Mouse (Mus musculus): ENCODE data around the gene Kdelc2. TPM values are rescaled to one million over a fixed set of nuclear protein-coding genes. Genes with fewer than 3 reads are reported as not detected.
A peak's percentile ranks its signal among the peaks of the same experiment; 100 is the strongest.

The Kdelc2 gene
- total and polyA plus RNA-seq, 2 experiments from 2014 or later: 5.9 to 7.0 TPM

DNA sequence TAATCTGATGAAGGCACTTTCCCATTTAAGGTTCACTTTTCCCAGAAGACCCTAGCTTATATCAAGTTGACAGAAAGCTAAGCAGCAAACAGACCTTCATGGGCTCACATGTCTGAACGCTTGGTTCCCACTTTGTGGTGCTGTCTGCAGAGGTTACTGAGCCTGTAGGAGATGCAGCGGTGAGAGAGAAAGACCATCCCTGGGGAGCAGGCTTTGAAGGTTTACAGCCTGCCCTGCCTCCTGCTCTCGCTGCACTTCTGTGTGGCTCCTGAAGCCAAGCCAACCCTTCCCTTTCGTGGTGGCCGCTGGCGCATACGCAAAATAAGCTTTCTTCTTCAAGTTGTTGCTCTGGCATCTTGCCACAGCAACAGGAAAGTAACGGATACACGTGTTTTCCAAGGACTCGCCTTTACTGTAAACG, 18.5 kb downstream of the Kdelc2 start, which contains the start of gene 4930550C14Rik:
4930550C14Rik (plus strand) TSS at position 35 of the 421 bp plus-strand sequence.
- H3K9me3 ChIP-seq (ENCODE audit: low read length): no peaks in the 10 kb centered on the region
- ATAC-seq (ENCODE audit: low FRiP score) (no peak), DNase-seq (ENCODE audit: low spot score) (peak; percentile 67)
- no peak within 1 kb of the TSS for H3K27ac ChIP-seq (ENCODE audit: low read depth, low read length)
- H3K27me3 ChIP-seq (ENCODE audit: insufficient read depth, low read length): no peaks in the 10 kb centered on the region
- no peaks in the 10 kb centered on the region for H3K4me1 ChIP-seq (ENCODE audit: insufficient read depth, low read length)
- H3K36me3 ChIP-seq (ENCODE audit: insufficient read depth, low read length): no peaks in the 10 kb centered on the region
- no peak within 1 kb of the TSS for H3K4me3 ChIP-seq (ENCODE audit: low read depth, low read length)
- H3K9ac ChIP-seq (replicated peaks; ENCODE audit: low read length, poor library complexity, severe bottlenecking): no peak within 1 kb of the TSS
- H3K4me2 ChIP-seq (ENCODE audit: low read depth, low read length, poor library complexity, severe bottlenecking): peak within 1 kb of the TSS; percentile 21; the same call in 1 of the 2 replicates
- 22% methylated on average over 11 of the region's 11 CpGs for WGBS
- TF ChIP-seq CTCF (IDR thresholded peaks at IDR 0.05): no peak

GRCm38 (mm10) chr9:53402991-53403390, 19.2 kb downstream of the Kdelc2 start:
- H3K27me3 ChIP-seq (ENCODE audit: insufficient read depth, low read length): no peaks in the 10 kb centered on the region
- no peak overlapping the region for H3K4me2 ChIP-seq (ENCODE audit: low read depth, low read length, poor library complexity, severe bottlenecking)
- no peaks in the 10 kb centered on the region for H3K4me1 ChIP-seq (ENCODE audit: insufficient read depth, low read length)
- ATAC-seq (ENCODE audit: low FRiP score) (no peak), DNase-seq (ENCODE audit: low spot score) (peak; percentile 51)
- no peaks in the 10 kb centered on the region for H3K9me3 ChIP-seq (ENCODE audit: low read length)
- WGBS: 82% methylated on average over 8 of the region's 8 CpGs
- no peak overlapping the region for H3K9ac ChIP-seq (replicated peaks; ENCODE audit: low read length, poor library complexity, severe bottlenecking)
- no peaks in the 10 kb centered on the region for H3K36me3 ChIP-seq (ENCODE audit: insufficient read depth, low read length)
- no peak for TF ChIP-seq CTCF (IDR thresholded peaks at IDR 0.05)
- H3K27ac ChIP-seq (ENCODE audit: low read depth, low read length): no peak overlapping the region
- no peak overlapping the region for H3K4me3 ChIP-seq (ENCODE audit: low read depth, low read length)

- Histone ChIP-seq H3K4me1 (ENCODE audit: insufficient read depth, low read length) (no peaks in the 10 kb centered on the region), H3K4me2 (ENCODE audit: low read depth, low read length, poor library complexity, severe bottlenecking) (no peak overlapping the region), H3K9ac (replicated peaks; ENCODE audit: low read length, poor library complexity, severe bottlenecking) (no peak overlapping the region), H3K27me3 (ENCODE audit: insufficient read depth, low read length) (no peaks in the 10 kb centered on the region), H3K9me3 (ENCODE audit: low read length) (no peaks in the 10 kb centered on the region), H3K4me3 (ENCODE audit: low read depth, low read length) (no peak overlapping the region), H3K27ac (ENCODE audit: low read depth, low read length) (peak overlapping the region; percentile 92), H3K36me3 (ENCODE audit: insufficient read depth, low read length) (no peaks in the 10 kb centered on the region)
- DNase-seq (ENCODE audit: low spot score) (no peak), ATAC-seq (ENCODE audit: low FRiP score) (0 out of 2 replicates have a peak, but pooled peaks have one; percentile 55)
- no peak for TF ChIP-seq CTCF (IDR thresholded peaks at IDR 0.05)
- 76% methylated on average over 6 of the region's 6 CpGs for WGBS
Measured at GRCm38 (mm10) chr9:53404050-53404752, 20.4 kb downstream of the Kdelc2 start.

- 17% methylated on average over 21 of the region's 21 CpGs for WGBS
- Histone ChIP-seq H3K4me2 (ENCODE audit: low read depth, low read length, poor library complexity, severe bottlenecking) (peak overlapping the region; percentile 54), H3K27me3 (ENCODE audit: insufficient read depth, low read length) (no peaks in the 10 kb centered on the region), H3K27ac (ENCODE audit: low read depth, low read length) (peak overlapping the region; percentile 92), H3K9ac (replicated peaks; ENCODE audit: low read length, poor library complexity, severe bottlenecking) (peak overlapping the region; percentile 55), H3K36me3 (ENCODE audit: insufficient read depth, low read length) (no peaks in the 10 kb centered on the region), H3K4me3 (ENCODE audit: low read depth, low read length) (peak overlapping the region; percentile 30), H3K4me1 (ENCODE audit: insufficient read depth, low read length) (no peaks in the 10 kb centered on the region), H3K9me3 (ENCODE audit: low read length) (no peaks in the 10 kb centered on the region)
- ATAC-seq (ENCODE audit: low FRiP score) (peak; percentile 96), DNase-seq (ENCODE audit: low spot score) (peak; percentile 97)
- no peak for TF ChIP-seq CTCF (IDR thresholded peaks at IDR 0.05)
Measured at GRCm38 (mm10) chr9:53404753-53405722, 21.2 kb downstream of the Kdelc2 start.

GRCm38 (mm10) chr9:53408548-53408947, 24.7 kb downstream of the Kdelc2 start:
- Histone ChIP-seq H3K4me1 (ENCODE audit: insufficient read depth, low read length) (no peaks in the 10 kb centered on the region), H3K36me3 (ENCODE audit: insufficient read depth, low read length) (no peaks in the 10 kb centered on the region), H3K27me3 (ENCODE audit: insufficient read depth, low read length) (no peaks in the 10 kb centered on the region), H3K4me3 (ENCODE audit: low read depth, low read length) (no peak overlapping the region), H3K9ac (replicated peaks; ENCODE audit: low read length, poor library complexity, severe bottlenecking) (no peak overlapping the region), H3K4me2 (ENCODE audit: low read depth, low read length, poor library complexity, severe bottlenecking) (no peak overlapping the region), H3K9me3 (ENCODE audit: low read length) (no peaks in the 10 kb centered on the region), H3K27ac (ENCODE audit: low read depth, low read length) (no peak overlapping the region)
- DNase-seq (ENCODE audit: low spot score) (no peak), ATAC-seq (ENCODE audit: low FRiP score) (no peak)
- no peak for TF ChIP-seq CTCF (IDR thresholded peaks at IDR 0.05)
- 84% methylated on average over 4 of the region's 4 CpGs for WGBS

Measured in midbrain, postnatal 0 days (tissue).